Mouse (Mus musculus): ENCODE measurements around the gene Mrps18a. TPM values are rescaled to one million over a fixed set of nuclear protein-coding genes. Genes with fewer than 3 reads are reported as not detected.

Mrps18a gene
- polyA plus RNA-seq, 1 experiment from 2014 or later: 92.4 TPM

GRCm38 (mm10) chr17:46164301-46164700, 53.5 kb downstream of the Mrps18a start:
- H3K27me3 ChIP-seq: no peaks in the 10 kb centered on the region
- H3K4me1 ChIP-seq (replicated peaks): peaks cover 37% of the 10 kb centered on the region
- no peak for DNase-seq
- no peak overlapping the region for H3K9ac ChIP-seq
- no peak for ATAC-seq (ENCODE audit: low read depth)
- no peaks in the 10 kb centered on the region for H3K9me3 ChIP-seq (replicated peaks)
- WGBS (ENCODE audit: insufficient replicate concordance): 91% methylated on average over 8 of the region's 8 CpGs
- no peak overlapping the region for H3K4me3 ChIP-seq (replicated peaks)
- no peak overlapping the region for H3K4me2 ChIP-seq
- H3K36me3 ChIP-seq: peaks cover 78% of the 10 kb centered on the region
- no peak overlapping the region for H3K27ac ChIP-seq

- DNase-seq: no peak
- peaks cover 37% of the 10 kb centered on the region for H3K4me1 ChIP-seq (replicated peaks)
- no peak overlapping the region for H3K4me2 ChIP-seq
- H3K27me3 ChIP-seq: no peaks in the 10 kb centered on the region
- H3K4me3 ChIP-seq (replicated peaks): no peak overlapping the region
- H3K9me3 ChIP-seq (replicated peaks): no peaks in the 10 kb centered on the region
- peaks cover 83% of the 10 kb centered on the region for H3K36me3 ChIP-seq
- no peak overlapping the region for H3K27ac ChIP-seq
- ATAC-seq (ENCODE audit: low read depth): no peak
- WGBS (ENCODE audit: insufficient replicate concordance): 91% methylated on average over 10 of the region's 10 CpGs
- H3K9ac ChIP-seq: no peak overlapping the region
Observed at GRCm38 (mm10) chr17:46164791-46165190, 54.0 kb downstream of the Mrps18a start.

GRCm38 (mm10) chr17:46165460-46165859, 54.7 kb downstream of the Mrps18a start:
- Histone ChIP-seq H3K4me2 (no peak overlapping the region), H3K9me3 (replicated peaks) (no peaks in the 10 kb centered on the region), H3K9ac (no peak overlapping the region), H3K4me3 (replicated peaks) (no peak overlapping the region), H3K27me3 (no peaks in the 10 kb centered on the region), H3K27ac (no peak overlapping the region), H3K4me1 (replicated peaks) (peaks cover 37% of the 10 kb centered on the region), H3K36me3 (peaks cover 89% of the 10 kb centered on the region)
- DNase-seq: no peak
- 89% methylated on average over 12 of the region's 12 CpGs for WGBS (ENCODE audit: insufficient replicate concordance)
- no peak for ATAC-seq (ENCODE audit: low read depth)

GRCm38 (mm10) chr17:46166270-46166669, 55.5 kb downstream of the Mrps18a start:
- Histone ChIP-seq H3K9ac (no peak overlapping the region), H3K4me1 (replicated peaks) (peaks cover 37% of the 10 kb centered on the region), H3K27me3 (no peaks in the 10 kb centered on the region), H3K4me2 (no peak overlapping the region), H3K9me3 (replicated peaks) (no peaks in the 10 kb centered on the region), H3K4me3 (replicated peaks) (no peak overlapping the region), H3K27ac (0 out of 2 replicates have a peak overlapping the region, but pooled peaks have one; percentile 4), H3K36me3 (peaks cover 98% of the 10 kb centered on the region)
- DNase-seq (no peak), ATAC-seq (ENCODE audit: low read depth) (no peak)
- 79% methylated on average over 5 of the region's 5 CpGs for WGBS (ENCODE audit: insufficient replicate concordance)

GRCm38 (mm10) chr17:46167014-46167413, 56.2 kb downstream of the Mrps18a start:
- H3K4me2 ChIP-seq: no peak overlapping the region
- ATAC-seq (ENCODE audit: low read depth) (no peak), DNase-seq (no peak)
- WGBS (ENCODE audit: insufficient replicate concordance): 84% methylated on average over 11 of the region's 11 CpGs
- H3K9ac ChIP-seq: no peak overlapping the region
- H3K4me1 ChIP-seq (replicated peaks): peaks cover 29% of the 10 kb centered on the region
- H3K4me3 ChIP-seq (replicated peaks): no peak overlapping the region
- no peaks in the 10 kb centered on the region for H3K9me3 ChIP-seq (replicated peaks)
- H3K36me3 ChIP-seq: peaks cover 98% of the 10 kb centered on the region
- H3K27me3 ChIP-seq: no peaks in the 10 kb centered on the region
- H3K27ac ChIP-seq: no peak overlapping the region

GRCm38 (mm10) chr17:46168318-46168717, 57.5 kb downstream of the Mrps18a start:
- H3K4me2 ChIP-seq: no peak overlapping the region
- WGBS (ENCODE audit: insufficient replicate concordance): 58% methylated on average over 5 of the region's 5 CpGs
- H3K27me3 ChIP-seq: no peaks in the 10 kb centered on the region
- H3K9ac ChIP-seq: no peak overlapping the region
- peak overlapping the region; percentile 71 for H3K27ac ChIP-seq
- peaks cover 99% of the 10 kb centered on the region for H3K36me3 ChIP-seq
- H3K4me1 ChIP-seq (replicated peaks): peaks cover 16% of the 10 kb centered on the region
- no peaks in the 10 kb centered on the region for H3K9me3 ChIP-seq (replicated peaks)
- no peak for DNase-seq
- H3K4me3 ChIP-seq (replicated peaks): no peak overlapping the region
- ATAC-seq (ENCODE audit: low read depth): peak; percentile 74

- H3K9me3 ChIP-seq (replicated peaks): no peaks in the 10 kb centered on the region
- H3K9ac ChIP-seq: no peak overlapping the region
- no peak overlapping the region for H3K4me2 ChIP-seq
- peaks cover 12% of the 10 kb centered on the region for H3K4me1 ChIP-seq (replicated peaks)
- H3K27ac ChIP-seq: peak overlapping the region; percentile 71
- H3K27me3 ChIP-seq: no peaks in the 10 kb centered on the region
- H3K36me3 ChIP-seq: peaks cover 97% of the 10 kb centered on the region
- WGBS (ENCODE audit: insufficient replicate concordance): 84% methylated on average over 5 of the region's 5 CpGs
- ATAC-seq (ENCODE audit: low read depth): no peak
- no peak overlapping the region for H3K4me3 ChIP-seq (replicated peaks)
- DNase-seq: no peak
Observed at GRCm38 (mm10) chr17:46168768-46169167, 58.0 kb downstream of the Mrps18a start.

GRCm38 (mm10) chr17:46170538-46170937, 59.8 kb downstream of the Mrps18a start:
- DNase-seq: no peak

More at GRCm38 (mm10) chr17:46170538-46170937, 59.8 kb downstream of the Mrps18a start:
- Histone ChIP-seq H3K4me1 (replicated peaks) (peaks cover 15% of the 10 kb centered on the region), H3K4me2 (no peak overlapping the region), H3K9me3 (replicated peaks) (no peaks in the 10 kb centered on the region), H3K27ac (no peak overlapping the region), H3K4me3 (replicated peaks) (no peak overlapping the region), H3K36me3 (peaks cover 91% of the 10 kb centered on the region), H3K9ac (no peak overlapping the region), H3K27me3 (no peaks in the 10 kb centered on the region)
- ATAC-seq (ENCODE audit: low read depth): no peak
- WGBS (ENCODE audit: insufficient replicate concordance): 68% methylated on average over 3 of the region's 3 CpGs

Other genes starting within 250 kb of the Mrps18a start
- 1.2 and 1.3 TPM in 2 replicates for gene Vegfa, start 78.6 kb upstream of the Mrps18a start, polyA plus RNA-seq (2015; fragmentation: Nextera tagmentation; extraction: Ambion mirVana)
- 0.72 and 0.96 TPM in 2 replicates for gene Rsph9, start 33.2 kb downstream of the Mrps18a start, polyA plus RNA-seq (2015; fragmentation: Nextera tagmentation; extraction: Ambion mirVana)
- 44.4 and 46.9 TPM in 2 replicates for gene Mad2l1bp, start 42.6 kb downstream of the Mrps18a start, polyA plus RNA-seq (2015; fragmentation: Nextera tagmentation; extraction: Ambion mirVana)
- gene Gtpbp2, start 50.0 kb downstream of the Mrps18a start, polyA plus RNA-seq (2015; fragmentation: Nextera tagmentation; extraction: Ambion mirVana): 25.7 and 27.0 TPM in 2 replicates
- 19.0 and 23.9 TPM in 2 replicates for gene Polh, start 91.7 kb downstream of the Mrps18a start, polyA plus RNA-seq (2015; fragmentation: Nextera tagmentation; extraction: Ambion mirVana)
- 19.0 and 23.5 TPM in 2 replicates for gene Xpo5, start 91.8 kb downstream of the Mrps18a start, polyA plus RNA-seq (2015; fragmentation: Nextera tagmentation; extraction: Ambion mirVana)
- gene Polr1c, start 137.1 kb downstream of the Mrps18a start, polyA plus RNA-seq (2015; fragmentation: Nextera tagmentation; extraction: Ambion mirVana): 49.0 and 49.9 TPM in 2 replicates
- 39.8 and 41.8 TPM in 2 replicates for gene Yipf3, start 137.1 kb downstream of the Mrps18a start, polyA plus RNA-seq (2015; fragmentation: Nextera tagmentation; extraction: Ambion mirVana)
- gene Lrrc73, start 142.5 kb downstream of the Mrps18a start, polyA plus RNA-seq (2015; fragmentation: Nextera tagmentation; extraction: Ambion mirVana): 0.06 and 0.10 TPM in 2 replicates
- 11.2 and 12.1 TPM in 2 replicates for gene Tjap1, start 172.0 kb downstream of the Mrps18a start, polyA plus RNA-seq (2015; fragmentation: Nextera tagmentation; extraction: Ambion mirVana)
- 0.09 TPM in 1 of 2 replicates, not detected in the other for gene Dlk2, start 186.4 kb downstream of the Mrps18a start, polyA plus RNA-seq (2015; fragmentation: Nextera tagmentation; extraction: Ambion mirVana)
- 1.6 and 1.7 TPM in 2 replicates for gene Abcc10, start 217.4 kb downstream of the Mrps18a start, polyA plus RNA-seq (2015; fragmentation: Nextera tagmentation; extraction: Ambion mirVana)

All from liver, embryonic 13.5 days (tissue).